Mouse (Mus musculus) liver, embryonic 15.5 days (tissue): ENCODE data around the gene Ssu2. TPM values are rescaled to one million over a fixed set of nuclear protein-coding genes. Genes with fewer than 3 reads are reported as not detected.

Source experiments
- ATAC-seq: fragments of 200-750 bp; cut with Nextera tagmentation; 2 replicates; pipeline ENCODE4 v1.8.0; 2017; ENCODE audit warnings: moderate number of reproducible peaks, mild to moderate bottlenecking, moderate library complexity; ENCODE audit not compliant: insufficient read depth
- H3K27ac ChIP-seq: fragments of 300-500 bp; sonication (generic); replicated peaks from 2 replicates; pipeline ENCODE4 v1.5.1; 2015; ENCODE audit warnings: mild to moderate bottlenecking, inconsistent platforms
- H3K27me3 ChIP-seq: fragments of 300-500 bp; sonication (generic); 2 replicates; pipeline ENCODE4 v1.6.1; 2015; ENCODE audit warnings: mild to moderate bottlenecking, inconsistent platforms
- H3K36me3 ChIP-seq: fragments of 300-500 bp; sonication (generic); replicated peaks from 2 replicates; pipeline ENCODE4 v1.6.1; 2015; ENCODE audit warnings: moderate library complexity, mild to moderate bottlenecking, inconsistent platforms
- H3K4me1 ChIP-seq: fragments of 300-500 bp; sonication (generic); replicated peaks from 2 replicates; pipeline ENCODE4 v1.6.1; 2015; ENCODE audit warnings: inconsistent platforms
- H3K4me2 ChIP-seq: fragments of 300-500 bp; sonication (generic); 2 replicates; pipeline ENCODE4 v1.6.1; 2015; ENCODE audit warnings: moderate library complexity, mild to moderate bottlenecking, inconsistent platforms
- H3K4me3 ChIP-seq: fragments of 300-500 bp; sonication (generic); replicated peaks from 2 replicates; pipeline ENCODE4 v1.5.1; 2015; ENCODE audit warnings: mild to moderate bottlenecking, inconsistent platforms
- H3K9ac ChIP-seq: fragments of 300-500 bp; sonication (generic); 2 replicates; pipeline ENCODE4 v1.6.1; 2015; ENCODE audit warnings: moderate library complexity, mild to moderate bottlenecking, inconsistent platforms
- H3K9me3 ChIP-seq: fragments of 300-500 bp; sonication (generic); replicated peaks from 2 replicates; pipeline ENCODE4 v1.6.1; 2016; ENCODE audit warnings: inconsistent platforms
- WGBS: fragments of 180-500 bp; shearing (Covaris S2); methylation state at CpG from one replicate; pipeline ENCODE4 v1.1.7; 2015; ENCODE audit warnings: mixed read lengths; ENCODE audit not compliant: insufficient replicate concordance; 5-methylcytosine and 5-hydroxymethylcytosine counted together
- polyA plus RNA-seq: library from polyadenylated mRNA; unstranded; fragments of >200 nt; fragmentation: Nextera tagmentation; extraction: Ambion mirVana; gene quantifications from 2 replicates; pipeline ENCODE4 v1.2.1, GENCODE M21; 2015

The Ssu2 gene
- polyA plus RNA-seq, 1 experiment from 2014 or later, result 0.06 TPM

DNA sequence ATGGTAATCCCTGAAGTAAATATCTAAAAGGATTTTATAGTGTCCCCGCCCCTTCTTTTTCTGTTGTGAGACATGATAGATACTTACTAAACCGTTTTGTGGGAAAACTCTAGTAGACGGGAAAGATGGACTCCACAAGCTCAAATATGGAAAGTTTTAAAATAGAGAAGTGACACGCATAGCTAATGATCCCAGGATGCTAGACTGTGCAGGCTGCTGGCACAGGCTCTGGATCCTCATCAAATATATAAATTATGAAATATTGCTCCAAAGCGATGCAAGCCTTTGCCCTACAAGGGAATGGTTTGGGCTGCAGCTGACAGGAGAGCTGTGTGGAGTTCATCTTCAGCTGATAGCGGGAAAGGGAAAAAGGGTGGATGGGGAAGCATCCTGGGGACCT is 50.2 kb downstream of the Ssu2 start:
- no peaks in the 10 kb centered on the region for H3K36me3 ChIP-seq
- no peak overlapping the region for H3K4me3 ChIP-seq
- no peak overlapping the region for H3K9ac ChIP-seq
- no peaks in the 10 kb centered on the region for H3K27me3 ChIP-seq
- WGBS, result 63% methylated on average over 6 of the region's 6 CpGs
- no peak overlapping the region for H3K4me2 ChIP-seq
- ATAC-seq, result no peak
- no peaks in the 10 kb centered on the region for H3K4me1 ChIP-seq
- no peak overlapping the region for H3K27ac ChIP-seq
- no peaks in the 10 kb centered on the region for H3K9me3 ChIP-seq

DNA sequence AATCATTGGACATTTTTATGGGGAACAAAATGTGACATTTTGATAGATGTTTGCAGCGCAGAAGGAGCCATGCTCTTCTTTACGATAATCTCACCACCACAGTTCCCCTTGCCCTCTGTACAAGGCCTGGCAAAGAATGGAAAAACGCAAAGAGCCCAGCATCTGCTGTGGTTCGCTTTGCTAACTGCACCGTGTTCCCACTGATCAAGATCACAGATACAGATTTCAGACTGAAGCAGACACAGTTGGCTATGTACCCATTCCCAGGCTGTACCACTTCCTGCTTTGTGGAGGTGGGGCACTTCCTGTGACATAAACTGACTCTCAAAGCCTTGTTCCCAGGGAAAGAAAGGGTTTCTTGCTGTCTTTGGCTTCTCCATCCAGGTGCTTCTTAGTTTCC is 53.9 kb downstream of the Ssu2 start:
- Histone ChIP-seq H3K4me3 (no peak overlapping the region), H3K36me3 (no peaks in the 10 kb centered on the region), H3K27me3 (no peaks in the 10 kb centered on the region), H3K4me2 (no peak overlapping the region), H3K9me3 (no peaks in the 10 kb centered on the region), H3K4me1 (no peaks in the 10 kb centered on the region), H3K27ac (no peak overlapping the region), H3K9ac (no peak overlapping the region)
- WGBS, result 26% methylated on average over 5 of the region's 5 CpGs
- no peak for ATAC-seq

DNA sequence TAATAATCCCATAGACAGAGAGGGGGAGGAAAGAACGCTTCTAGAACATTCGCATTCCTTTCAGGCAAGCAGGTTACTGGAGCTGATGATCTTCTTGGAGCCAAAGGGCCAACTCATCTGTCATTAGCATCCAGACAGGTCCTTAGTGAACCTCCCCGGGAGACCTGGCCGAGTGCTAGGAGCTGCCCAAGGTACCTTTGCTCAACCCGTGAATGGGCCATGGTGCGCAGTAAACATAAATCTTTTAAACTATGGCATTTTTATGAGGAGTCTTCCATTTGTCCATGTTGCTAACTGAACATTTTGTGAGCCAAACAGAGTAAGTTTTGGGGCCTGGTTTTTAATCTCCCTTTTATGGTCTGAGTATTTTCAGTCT is 56.6 kb downstream of the Ssu2 start:
- Histone ChIP-seq H3K9ac (no peak overlapping the region), H3K4me1 (no peaks in the 10 kb centered on the region), H3K27ac (no peak overlapping the region), H3K9me3 (no peaks in the 10 kb centered on the region), H3K27me3 (no peaks in the 10 kb centered on the region), H3K4me3 (no peak overlapping the region), H3K4me2 (no peak overlapping the region), H3K36me3 (no peaks in the 10 kb centered on the region)
- WGBS, result 63% methylated on average over 6 of the region's 6 CpGs
- no peak for ATAC-seq

DNA sequence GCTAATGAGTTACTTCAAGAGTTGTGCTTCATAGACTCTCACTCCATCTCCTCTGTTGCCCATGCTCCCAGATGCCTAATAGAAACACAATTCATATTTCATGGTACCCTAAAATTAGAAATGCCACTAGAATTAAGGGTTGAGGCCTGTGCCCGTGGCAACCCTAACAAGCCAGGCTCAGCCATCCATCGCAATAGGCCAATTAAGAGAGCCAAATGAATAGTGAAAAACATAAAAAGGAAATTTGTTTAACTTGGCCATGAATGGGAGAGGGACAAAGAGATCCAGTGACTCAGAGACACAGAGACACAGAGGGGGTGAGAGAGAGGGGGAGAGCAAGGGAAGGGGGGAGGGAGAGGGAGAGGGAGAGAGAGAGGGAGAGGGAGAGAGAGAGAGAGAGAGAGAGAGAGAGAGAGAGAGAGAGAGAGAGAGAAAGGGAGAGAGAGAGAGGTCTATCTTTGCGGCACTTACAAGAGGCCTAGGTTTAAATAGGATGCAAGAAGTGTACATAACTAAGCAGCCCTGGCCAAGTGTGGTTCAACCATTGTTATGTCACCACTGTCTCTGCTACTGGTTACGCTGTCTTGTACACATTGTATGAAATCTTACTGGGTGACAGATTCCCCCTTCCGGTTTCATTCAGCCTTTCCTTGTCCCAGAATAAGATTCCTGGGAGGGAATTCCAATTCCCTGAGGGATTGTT is 57.2 kb downstream of the Ssu2 start:
- no peak overlapping the region for H3K9ac ChIP-seq
- ATAC-seq, result no peak
- 72% methylated on average over 5 of the region's 5 CpGs for WGBS
- no peak overlapping the region for H3K4me2 ChIP-seq
- H3K4me1 ChIP-seq, result no peaks in the 10 kb centered on the region
- H3K27me3 ChIP-seq, result no peaks in the 10 kb centered on the region
- H3K27ac ChIP-seq, result no peak overlapping the region
- no peaks in the 10 kb centered on the region for H3K36me3 ChIP-seq
- H3K9me3 ChIP-seq, result no peaks in the 10 kb centered on the region
- H3K4me3 ChIP-seq, result no peak overlapping the region

DNA sequence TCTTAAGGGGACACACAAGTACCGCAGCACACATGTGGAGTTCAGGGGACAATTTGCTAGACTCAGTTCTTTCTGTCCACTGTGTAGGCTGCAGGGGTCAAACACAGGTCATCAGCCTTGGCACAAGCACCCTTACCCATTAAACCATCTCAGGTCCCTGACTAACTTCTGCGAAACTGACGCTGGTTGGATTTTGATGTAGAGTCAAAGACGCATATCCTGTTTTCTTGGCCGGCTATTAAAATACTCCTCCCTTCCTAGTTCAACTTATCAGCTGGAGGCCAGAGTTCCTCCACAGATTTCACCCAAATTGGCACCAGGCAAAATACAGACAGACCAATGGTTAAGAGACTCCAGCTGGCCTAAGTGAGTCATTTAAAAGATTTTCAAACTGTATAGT is 60.0 kb downstream of the Ssu2 start:
- H3K4me2 ChIP-seq, result no peak overlapping the region
- H3K27me3 ChIP-seq, result no peaks in the 10 kb centered on the region
- no peak overlapping the region for H3K4me3 ChIP-seq
- H3K27ac ChIP-seq, result no peak overlapping the region
- H3K9me3 ChIP-seq, result no peaks in the 10 kb centered on the region
- no peaks in the 10 kb centered on the region for H3K4me1 ChIP-seq
- H3K9ac ChIP-seq, result no peak overlapping the region
- 50% methylated on average over 5 of the region's 5 CpGs for WGBS
- no peak for ATAC-seq
- no peaks in the 10 kb centered on the region for H3K36me3 ChIP-seq

DNA sequence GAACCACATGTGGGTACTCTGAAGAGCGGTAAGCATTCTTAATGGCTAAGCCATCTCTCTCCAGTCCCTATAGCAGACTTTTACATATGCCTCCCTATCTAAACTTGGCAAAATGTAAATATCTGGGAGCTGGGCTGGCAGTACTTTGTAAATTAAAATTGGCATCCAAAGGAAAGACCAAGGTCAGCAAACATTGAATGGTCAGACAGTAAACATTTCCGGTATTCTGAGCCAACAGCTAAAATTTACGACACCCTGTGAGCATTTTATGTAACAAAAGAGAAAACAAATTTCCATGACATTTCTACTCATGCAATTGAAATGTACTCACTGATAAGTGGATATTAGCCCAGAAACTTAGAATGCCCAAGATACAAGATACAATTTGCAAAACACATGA is 62.6 kb downstream of the Ssu2 start:
- H3K27me3 ChIP-seq, result no peaks in the 10 kb centered on the region
- 78% methylated on average over 3 of the region's 3 CpGs for WGBS
- no peaks in the 10 kb centered on the region for H3K4me1 ChIP-seq
- no peak overlapping the region for H3K4me3 ChIP-seq
- H3K4me2 ChIP-seq, result no peak overlapping the region
- no peak overlapping the region for H3K27ac ChIP-seq
- H3K36me3 ChIP-seq, result no peaks in the 10 kb centered on the region
- ATAC-seq, result no peak
- no peaks in the 10 kb centered on the region for H3K9me3 ChIP-seq
- H3K9ac ChIP-seq, result no peak overlapping the region

DNA sequence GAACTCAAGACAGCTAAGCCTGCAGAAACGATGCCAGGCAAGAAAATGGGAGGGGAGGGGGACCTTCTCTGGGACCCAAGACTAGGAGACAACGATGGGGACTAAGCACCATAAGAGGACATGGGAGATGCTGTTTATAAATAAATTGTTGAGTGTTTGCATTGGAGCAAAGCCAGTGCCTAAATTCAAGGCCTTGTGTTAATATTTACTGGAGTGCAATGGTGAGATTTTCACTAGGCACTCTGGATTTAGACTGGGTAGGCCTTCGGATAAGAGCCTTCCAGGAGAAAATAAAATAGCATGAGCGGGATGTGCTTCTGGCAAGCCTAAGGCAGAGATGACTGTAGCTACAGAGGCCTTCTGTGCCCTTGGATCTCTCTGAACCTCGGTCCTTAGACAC is 64.9 kb downstream of the Ssu2 start:
- no peak overlapping the region for H3K4me3 ChIP-seq
- H3K4me1 ChIP-seq, result no peaks in the 10 kb centered on the region
- H3K36me3 ChIP-seq, result no peaks in the 10 kb centered on the region
- no peak for ATAC-seq
- H3K27me3 ChIP-seq, result no peaks in the 10 kb centered on the region
- no peak overlapping the region for H3K4me2 ChIP-seq
- H3K9me3 ChIP-seq, result no peaks in the 10 kb centered on the region
- 54% methylated on average over 5 of the region's 5 CpGs for WGBS
- H3K9ac ChIP-seq, result no peak overlapping the region
- no peak overlapping the region for H3K27ac ChIP-seq

DNA sequence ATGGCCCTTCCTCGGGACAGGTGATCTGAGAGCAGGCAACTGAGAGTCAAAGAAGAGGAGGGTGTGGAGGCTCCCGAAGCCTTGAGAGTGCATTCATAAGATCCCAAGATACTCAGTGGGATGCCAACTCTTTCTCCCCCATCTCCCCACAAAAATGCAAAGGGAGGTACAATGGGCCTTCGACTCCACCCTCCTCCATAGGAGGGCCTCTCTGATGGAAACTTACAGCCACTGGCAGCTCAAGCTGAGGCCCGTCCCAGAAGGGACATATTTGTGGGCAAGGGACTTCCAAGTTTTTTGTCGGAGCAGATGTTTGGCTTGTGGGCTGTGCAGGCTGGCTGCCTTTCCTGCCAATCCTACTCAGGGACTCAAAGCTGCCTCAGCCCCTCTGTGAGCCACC is 67.1 kb downstream of the Ssu2 start:
- Histone ChIP-seq H3K9ac (no peak overlapping the region), H3K36me3 (no peaks in the 10 kb centered on the region), H3K27me3 (no peaks in the 10 kb centered on the region), H3K4me1 (no peaks in the 10 kb centered on the region), H3K9me3 (no peaks in the 10 kb centered on the region), H3K4me3 (no peak overlapping the region), H3K4me2 (no peak overlapping the region), H3K27ac (no peak overlapping the region)
- no peak for ATAC-seq
- 38% methylated on average over 5 of the region's 5 CpGs for WGBS

DNA sequence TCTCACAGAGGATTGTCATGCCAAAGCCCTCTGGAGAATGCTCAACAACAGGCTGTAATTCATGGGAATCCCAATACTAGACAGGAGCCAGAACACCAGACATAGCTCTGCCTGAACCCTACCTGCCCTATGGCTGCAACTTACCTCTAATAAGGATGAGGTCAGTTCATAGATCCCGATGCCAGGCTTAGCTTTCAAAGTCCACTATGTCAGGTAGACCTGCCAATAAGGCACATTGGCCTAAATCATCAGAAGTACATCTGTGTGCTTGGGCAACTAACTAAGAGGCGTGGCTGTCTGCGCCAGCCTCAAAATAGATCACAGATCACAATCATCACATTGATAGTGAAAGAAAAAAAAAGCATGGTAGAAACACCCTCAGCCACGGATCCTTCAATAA is 68.4 kb downstream of the Ssu2 start:
- Histone ChIP-seq H3K9ac (no peak overlapping the region), H3K4me3 (no peak overlapping the region), H3K4me1 (no peaks in the 10 kb centered on the region), H3K36me3 (no peaks in the 10 kb centered on the region), H3K27ac (no peak overlapping the region), H3K4me2 (no peak overlapping the region), H3K9me3 (no peaks in the 10 kb centered on the region), H3K27me3 (no peaks in the 10 kb centered on the region)
- WGBS, result 60% methylated on average over 4 of the region's 4 CpGs
- ATAC-seq, result no peak

DNA sequence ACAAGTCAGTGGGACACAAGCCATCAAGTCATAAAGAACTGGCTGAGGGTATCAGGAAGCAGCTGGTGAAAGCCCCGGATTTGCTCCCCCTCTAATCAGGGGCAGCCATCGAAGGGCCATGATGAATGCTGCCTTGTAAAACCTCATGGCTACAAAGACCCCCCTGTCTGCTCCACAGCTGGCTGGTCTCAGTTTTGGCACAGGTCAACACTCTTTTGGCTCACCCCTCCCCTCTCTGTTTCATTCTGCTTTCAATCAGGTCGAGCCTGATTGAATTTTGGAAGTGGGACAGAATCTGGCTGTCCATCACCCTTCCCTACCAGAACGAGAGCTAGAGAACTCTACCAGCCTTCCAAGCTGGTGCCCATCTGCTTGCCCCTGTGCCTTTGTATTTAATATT is 76.4 kb downstream of the Ssu2 start:
- H3K36me3 ChIP-seq, result no peaks in the 10 kb centered on the region
- no peak overlapping the region for H3K27ac ChIP-seq
- no peak overlapping the region for H3K4me3 ChIP-seq
- no peaks in the 10 kb centered on the region for H3K27me3 ChIP-seq
- H3K4me1 ChIP-seq, result no peaks in the 10 kb centered on the region
- no peak overlapping the region for H3K9ac ChIP-seq
- no peak for ATAC-seq
- no peaks in the 10 kb centered on the region for H3K9me3 ChIP-seq
- no peak overlapping the region for H3K4me2 ChIP-seq
- WGBS, result 19% methylated on average over 4 of the region's 4 CpGs

DNA sequence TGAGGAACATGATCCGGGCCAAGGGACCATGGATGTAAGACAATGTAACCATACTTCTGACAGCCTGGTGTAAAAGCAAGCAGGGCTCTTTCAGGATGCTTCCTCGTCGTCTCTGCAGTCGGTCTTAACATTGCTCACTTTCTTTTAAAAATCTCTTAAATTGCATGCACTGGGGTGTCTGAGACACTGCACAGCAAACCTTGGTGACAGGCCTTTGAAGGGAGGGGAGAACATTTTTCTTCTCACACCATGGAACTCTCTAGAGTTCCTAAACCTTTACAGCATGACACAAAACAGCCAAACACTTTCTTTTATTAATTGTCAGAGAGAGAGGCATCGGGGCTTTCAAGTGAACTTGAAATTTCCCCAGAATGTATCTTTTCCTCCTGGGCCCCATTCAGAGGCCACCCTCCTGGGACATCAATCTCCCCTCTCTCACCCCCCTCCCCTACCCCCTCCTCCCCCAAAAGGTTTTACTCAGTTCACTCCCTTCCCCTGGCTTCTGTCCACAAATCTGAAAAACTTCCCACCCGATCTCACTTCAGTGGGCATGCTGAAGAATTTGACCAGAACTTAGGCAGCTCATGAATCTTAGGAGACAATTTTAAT is 78.4 kb downstream of the Ssu2 start:
- Histone ChIP-seq H3K27ac (no peak overlapping the region), H3K27me3 (no peaks in the 10 kb centered on the region), H3K4me3 (no peak overlapping the region), H3K9ac (no peak overlapping the region), H3K4me1 (no peaks in the 10 kb centered on the region), H3K9me3 (no peaks in the 10 kb centered on the region), H3K4me2 (no peak overlapping the region), H3K36me3 (no peaks in the 10 kb centered on the region)
- 68% methylated on average over 6 of the region's 6 CpGs for WGBS
- ATAC-seq, result no peak
